Mouse (Mus musculus): ENCODE results near the gene Irs4. TPM values are rescaled to one million over a fixed set of nuclear protein-coding genes. Genes with fewer than 3 reads are reported as not detected.
A peak's percentile ranks its signal among the peaks of the same experiment; 100 is the strongest.

The Irs4 gene
- total RNA-seq (2021) = not detected
- long read RNA-seq, experiment 1 = 0 reads
- long read RNA-seq, experiment 2 = 0 reads

- no peak for DNase-seq (ENCODE audit: low spot score in 2 of 2)
Observed at GRCm38 (mm10) chrX:141724937-141725918, at the start of gene Irs4. Gene Irs4, minus strand, starts transcription at chrX:141725263.

GRCm38 (mm10) chrX:141750360-141750759 is 25.3 kb upstream of the Irs4 start:
- DNase-seq (ENCODE audit: low spot score in 2 of 2) = no peak

- DNase-seq (ENCODE audit: low spot score in 2 of 2) = no peak
Observed at GRCm38 (mm10) chrX:141729570-141729969, 4.5 kb upstream of the Irs4 start.

DNA sequence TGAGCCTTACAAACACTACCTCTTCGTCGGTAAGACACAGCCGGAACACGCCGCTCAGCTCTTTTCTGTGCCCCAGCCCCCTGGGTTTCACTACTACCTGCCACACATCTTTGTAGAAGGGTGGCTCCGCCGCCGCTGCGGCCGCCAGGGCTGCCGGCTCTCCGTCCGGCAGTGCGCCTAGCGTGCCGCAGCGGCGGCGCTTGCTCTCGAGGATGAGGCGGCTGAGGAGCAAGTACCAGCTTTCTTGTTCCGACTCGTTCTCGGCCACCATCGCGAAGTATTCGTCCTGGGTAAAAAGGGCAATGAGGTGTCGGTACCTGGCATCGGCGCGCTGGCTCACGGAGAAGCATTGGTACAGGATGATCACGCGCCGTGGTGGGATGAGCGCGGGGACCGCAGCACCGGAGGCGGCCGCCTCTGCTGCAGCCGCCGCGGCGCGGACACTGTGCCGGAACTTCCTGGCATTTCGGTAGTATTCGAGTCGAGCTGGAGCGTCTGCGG is 622 bp downstream of the Irs4 start:
- peak in 1 of 2 experiments; percentile 2 for DNase-seq (ENCODE audit: low spot score in 2 of 2)

GRCm38 (mm10) chrX:141723936-141724335 is 1.1 kb downstream of the Irs4 start:
- DNase-seq (ENCODE audit: low spot score in 2 of 2) = no peak

DNA sequence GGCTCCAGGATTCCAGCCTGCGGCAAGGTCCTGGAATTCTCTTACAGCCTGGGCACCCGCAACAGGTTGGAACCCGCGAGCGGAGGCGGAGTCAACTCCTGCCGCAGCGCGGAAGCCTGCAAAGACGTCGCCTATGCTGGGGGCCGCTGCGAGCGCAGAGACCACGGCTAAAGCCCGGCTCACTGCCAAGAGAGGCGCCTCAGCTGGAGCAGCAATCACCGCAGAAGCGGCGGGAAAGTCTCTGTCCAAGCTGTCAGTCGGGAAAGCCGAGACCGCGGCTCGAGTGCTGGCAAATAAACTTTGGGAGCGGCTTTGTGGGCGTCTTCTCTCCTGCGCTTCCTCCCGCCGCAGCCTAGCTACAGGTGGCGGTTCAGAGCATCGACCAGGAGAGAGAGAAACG is 3.3 kb downstream of the Irs4 start:
- no peak for DNase-seq (ENCODE audit: low spot score in 2 of 2)

Other genes starting within 250 kb of the Irs4 start
- 1 to 10 TPM; 4.0 to 6.8 TPM for gene Col4a5, start 249.9 kb downstream of the Irs4 start, total RNA-seq (2021)
- gene Gm15294, start 150.0 kb upstream of the Irs4 start, total RNA-seq (2021) = not detected

Measured in adrenal gland, adult 18-20 months (tissue).